Mouse (Mus musculus): ENCODE measurements around the gene Trh. TPM values are rescaled to one million over a fixed set of nuclear protein-coding genes. Genes with fewer than 3 reads are reported as not detected.
A peak's percentile ranks its signal among the peaks of the same experiment; 100 is the strongest.

Trh gene
- polyA plus RNA-seq, 1 experiment from 2014 or later: 0.78 TPM

DNA sequence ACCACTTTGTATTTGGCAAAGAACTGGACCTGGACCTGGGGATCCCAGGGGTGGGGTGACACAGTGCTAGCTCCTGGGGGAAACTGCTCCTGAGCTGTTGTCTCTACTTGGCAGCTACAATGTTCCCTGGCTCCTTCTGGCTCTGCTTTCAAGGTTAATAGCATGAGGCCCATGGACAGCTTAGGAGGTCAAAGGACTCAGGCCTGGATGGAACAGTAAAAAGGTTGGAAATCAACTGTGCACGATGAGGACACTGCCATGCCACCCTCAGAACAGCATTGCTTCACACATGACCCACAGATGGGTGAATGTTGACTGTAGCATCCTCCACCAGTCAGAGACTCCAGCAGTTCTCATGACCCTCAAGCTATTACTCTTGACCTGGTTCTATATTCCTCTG lies 13.1 kb downstream of the Trh start:
- H3K4me3 ChIP-seq (ENCODE audit: low read depth, low read length): no peak overlapping the region

DNA sequence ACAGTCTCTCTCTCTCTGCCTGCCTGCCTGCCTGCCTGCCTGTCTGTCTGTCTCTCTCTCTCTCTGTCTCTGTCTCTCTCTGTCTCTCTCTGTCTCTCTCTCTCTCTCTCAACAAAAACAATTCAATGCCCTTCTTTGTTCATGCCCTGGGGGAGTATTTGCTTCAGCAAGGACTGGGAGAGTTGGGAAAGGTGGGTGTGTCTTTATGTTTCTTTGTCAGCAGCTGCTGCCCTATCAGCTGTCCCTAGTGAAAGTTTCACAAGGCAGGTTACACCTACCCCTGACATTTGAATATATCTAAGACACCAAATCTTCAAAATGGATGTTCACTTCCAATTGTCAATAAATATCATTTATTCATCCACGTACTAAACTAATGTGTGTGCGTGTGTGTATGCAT lies 14.9 kb downstream of the Trh start:
- Histone ChIP-seq H3K27ac (ENCODE audit: low read depth, low read length) (no peak overlapping the region), H3K9ac (replicated peaks; ENCODE audit: low read depth, low read length) (no peak overlapping the region), H3K9me3 (ENCODE audit: control insufficient read depth, low read length) (no peaks in the 10 kb centered on the region), H3K4me2 (ENCODE audit: low read depth, low read length) (no peak overlapping the region), H3K4me3 (ENCODE audit: low read depth, low read length) (no peak overlapping the region), H3K4me1 (ENCODE audit: control insufficient read depth, insufficient read depth, low read length) (no peaks in the 10 kb centered on the region), H3K36me3 (ENCODE audit: control insufficient read depth, insufficient read depth, low read length) (no peaks in the 10 kb centered on the region), H3K27me3 (ENCODE audit: control insufficient read depth, insufficient read depth, low read length) (no peaks in the 10 kb centered on the region)
- 88% methylated on average over 2 of the region's 2 CpGs for WGBS
- ATAC-seq (ENCODE audit: low read depth): no peak

More for the DNA sequence above, 13.1 kb downstream of the Trh start:
- H3K4me2 ChIP-seq (ENCODE audit: low read depth, low read length): no peak overlapping the region
- WGBS: 73% methylated on average over 1 of the region's 1 CpGs
- no peaks in the 10 kb centered on the region for H3K27me3 ChIP-seq (ENCODE audit: control insufficient read depth, insufficient read depth, low read length)
- H3K9me3 ChIP-seq (ENCODE audit: control insufficient read depth, low read length): no peaks in the 10 kb centered on the region
- no peak overlapping the region for H3K9ac ChIP-seq (replicated peaks; ENCODE audit: low read depth, low read length)
- H3K4me1 ChIP-seq (ENCODE audit: control insufficient read depth, insufficient read depth, low read length): no peaks in the 10 kb centered on the region
- no peak overlapping the region for H3K27ac ChIP-seq (ENCODE audit: low read depth, low read length)
- no peaks in the 10 kb centered on the region for H3K36me3 ChIP-seq (ENCODE audit: control insufficient read depth, insufficient read depth, low read length)
- no peak for ATAC-seq (ENCODE audit: low read depth)

DNA sequence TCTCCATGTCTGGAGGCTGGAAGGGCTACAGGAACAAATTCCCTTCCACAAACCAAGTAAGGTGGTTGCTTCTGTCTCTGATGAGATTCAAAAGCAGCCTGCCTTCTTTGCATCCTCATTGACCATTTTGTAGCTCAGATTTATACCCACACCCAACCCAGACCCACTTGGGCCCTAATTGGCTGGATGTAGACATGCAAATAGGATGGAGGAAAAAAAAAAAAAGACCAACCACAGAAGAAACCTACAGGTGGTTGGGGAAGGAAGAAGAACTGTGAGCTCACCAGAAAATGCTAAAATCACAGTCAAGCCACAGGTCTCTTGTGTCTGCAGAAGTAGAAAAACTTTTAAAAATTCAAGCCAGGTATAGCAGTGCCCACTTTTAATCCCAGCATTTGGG lies 15.3 kb downstream of the Trh start:
- H3K4me2 ChIP-seq (ENCODE audit: low read depth, low read length): no peak overlapping the region
- no peaks in the 10 kb centered on the region for H3K4me1 ChIP-seq (ENCODE audit: control insufficient read depth, insufficient read depth, low read length)
- no peak overlapping the region for H3K4me3 ChIP-seq (ENCODE audit: low read depth, low read length)
- H3K9me3 ChIP-seq (ENCODE audit: control insufficient read depth, low read length): no peaks in the 10 kb centered on the region
- no peak overlapping the region for H3K27ac ChIP-seq (ENCODE audit: low read depth, low read length)
- H3K36me3 ChIP-seq (ENCODE audit: control insufficient read depth, insufficient read depth, low read length): no peaks in the 10 kb centered on the region
- no peaks in the 10 kb centered on the region for H3K27me3 ChIP-seq (ENCODE audit: control insufficient read depth, insufficient read depth, low read length)
- ATAC-seq (ENCODE audit: low read depth): no peak
- no peak overlapping the region for H3K9ac ChIP-seq (replicated peaks; ENCODE audit: low read depth, low read length)

DNA sequence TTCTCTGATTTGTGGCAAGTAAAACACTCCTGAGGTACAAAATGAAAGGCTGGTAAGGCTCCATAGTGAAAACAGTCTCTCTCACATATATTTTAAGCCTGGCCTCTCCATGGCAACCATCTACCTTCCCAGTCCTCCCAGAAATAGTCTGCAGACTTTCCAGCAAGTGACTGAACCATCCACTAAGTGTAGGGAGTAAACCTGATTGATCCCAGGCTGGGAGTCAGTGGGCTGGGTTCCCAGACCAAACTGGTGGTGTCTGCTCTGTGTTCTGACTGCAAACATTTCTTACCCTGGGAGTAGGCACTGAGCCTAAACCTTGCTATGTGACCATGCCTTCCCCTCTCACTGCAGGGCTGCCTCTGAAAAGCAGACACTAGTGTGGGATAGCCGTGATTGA lies 19.5 kb downstream of the Trh start:
- 85% methylated on average over 1 of the region's 1 CpGs for whole genome bisulfite sequencing
- no peak overlapping the region for H3K9ac ChIP-seq (replicated peaks; ENCODE audit: low read depth, low read length)
- no peaks in the 10 kb centered on the region for H3K27me3 ChIP-seq (ENCODE audit: control insufficient read depth, insufficient read depth, low read length)
- H3K9me3 ChIP-seq (ENCODE audit: control insufficient read depth, low read length): no peaks in the 10 kb centered on the region
- H3K27ac ChIP-seq (ENCODE audit: low read depth, low read length): no peak overlapping the region
- no peak for ATAC-seq (ENCODE audit: low read depth)
- H3K4me3 ChIP-seq (ENCODE audit: low read depth, low read length): no peak overlapping the region
- H3K4me2 ChIP-seq (ENCODE audit: low read depth, low read length): no peak overlapping the region
- no peaks in the 10 kb centered on the region for H3K4me1 ChIP-seq (ENCODE audit: control insufficient read depth, insufficient read depth, low read length)
- H3K36me3 ChIP-seq (ENCODE audit: control insufficient read depth, insufficient read depth, low read length): no peaks in the 10 kb centered on the region

DNA sequence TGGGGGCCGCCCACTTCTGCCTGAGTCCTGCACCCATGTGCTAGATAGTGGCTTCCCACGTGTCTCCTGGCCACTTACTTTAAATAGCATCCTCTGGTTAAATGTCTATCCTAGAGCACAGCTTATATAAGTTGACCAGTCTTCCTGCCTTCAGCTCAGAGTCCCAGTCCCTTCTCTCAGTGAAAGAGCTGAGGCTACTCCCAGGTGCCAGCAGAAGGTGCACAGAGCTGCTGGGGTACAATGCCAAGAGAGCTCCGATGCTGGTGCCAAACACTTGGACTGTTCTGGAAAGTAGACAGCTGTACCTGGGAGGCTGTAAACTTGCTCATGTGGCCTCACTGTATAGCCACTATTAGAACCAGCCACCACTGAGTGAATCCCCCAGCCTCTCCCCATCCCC lies 22.4 kb downstream of the Trh start:
- Histone ChIP-seq H3K9ac (replicated peaks; ENCODE audit: low read depth, low read length) (no peak overlapping the region), H3K9me3 (ENCODE audit: control insufficient read depth, low read length) (no peaks in the 10 kb centered on the region), H3K4me1 (ENCODE audit: control insufficient read depth, insufficient read depth, low read length) (no peaks in the 10 kb centered on the region), H3K27me3 (ENCODE audit: control insufficient read depth, insufficient read depth, low read length) (no peaks in the 10 kb centered on the region), H3K4me2 (ENCODE audit: low read depth, low read length) (no peak overlapping the region), H3K36me3 (ENCODE audit: control insufficient read depth, insufficient read depth, low read length) (no peaks in the 10 kb centered on the region), H3K27ac (ENCODE audit: low read depth, low read length) (no peak overlapping the region), H3K4me3 (ENCODE audit: low read depth, low read length) (no peak overlapping the region)
- 93% methylated on average over 3 of the region's 3 CpGs for WGBS
- ATAC-seq (ENCODE audit: low read depth): no peak

DNA sequence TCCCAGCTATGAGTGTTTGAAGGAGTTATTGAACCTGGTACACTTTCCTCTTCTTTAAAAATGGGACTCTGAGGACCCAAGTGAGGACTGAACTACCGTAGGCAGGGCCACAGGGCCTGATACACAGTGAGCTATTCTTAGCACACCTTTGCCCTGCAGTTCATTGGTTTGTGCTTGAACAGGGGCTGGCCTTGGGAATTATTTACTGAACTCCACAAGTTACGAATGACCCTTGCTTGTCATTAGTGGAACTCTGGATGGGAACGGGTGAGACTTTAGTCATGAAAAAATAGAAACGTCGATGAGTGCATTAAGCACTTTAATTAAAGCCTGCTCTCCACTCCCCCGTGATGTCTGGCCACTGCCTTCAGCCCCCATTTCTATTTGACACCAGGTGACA lies 22.8 kb downstream of the Trh start:
- Histone ChIP-seq H3K27me3 (ENCODE audit: control insufficient read depth, insufficient read depth, low read length) (no peaks in the 10 kb centered on the region), H3K4me3 (ENCODE audit: low read depth, low read length) (no peak overlapping the region), H3K27ac (ENCODE audit: low read depth, low read length) (no peak overlapping the region), H3K9me3 (ENCODE audit: control insufficient read depth, low read length) (no peaks in the 10 kb centered on the region), H3K4me1 (ENCODE audit: control insufficient read depth, insufficient read depth, low read length) (no peaks in the 10 kb centered on the region), H3K36me3 (ENCODE audit: control insufficient read depth, insufficient read depth, low read length) (no peaks in the 10 kb centered on the region), H3K4me2 (ENCODE audit: low read depth, low read length) (no peak overlapping the region), H3K9ac (replicated peaks; ENCODE audit: low read depth, low read length) (no peak overlapping the region)
- no peak for ATAC-seq (ENCODE audit: low read depth)
- WGBS: 90% methylated on average over 6 of the region's 6 CpGs

DNA sequence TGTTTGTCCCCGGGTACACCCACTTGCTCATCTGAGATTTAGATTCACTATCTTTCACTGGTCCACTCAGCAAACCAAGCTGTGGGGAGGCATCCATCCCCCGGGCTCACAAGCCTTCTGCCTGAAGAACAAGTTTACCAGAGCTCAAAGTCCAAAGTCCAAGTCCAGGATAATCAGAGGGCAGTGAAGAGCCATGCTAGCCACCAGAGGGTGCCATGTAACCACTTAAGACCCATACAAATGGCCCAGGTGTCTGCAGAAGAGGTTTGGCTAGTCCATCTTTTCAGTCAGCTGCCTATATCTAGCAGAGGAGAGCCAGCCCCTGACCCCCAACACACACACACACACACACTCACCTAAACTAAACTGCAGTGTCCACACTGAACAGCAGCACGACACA lies 25.0 kb downstream of the Trh start:
- Histone ChIP-seq H3K4me1 (ENCODE audit: control insufficient read depth, insufficient read depth, low read length) (no peaks in the 10 kb centered on the region), H3K9me3 (ENCODE audit: control insufficient read depth, low read length) (no peaks in the 10 kb centered on the region), H3K4me3 (ENCODE audit: low read depth, low read length) (no peak overlapping the region), H3K4me2 (ENCODE audit: low read depth, low read length) (no peak overlapping the region), H3K27ac (ENCODE audit: low read depth, low read length) (no peak overlapping the region), H3K9ac (replicated peaks; ENCODE audit: low read depth, low read length) (no peak overlapping the region), H3K36me3 (ENCODE audit: control insufficient read depth, insufficient read depth, low read length) (no peaks in the 10 kb centered on the region), H3K27me3 (ENCODE audit: control insufficient read depth, insufficient read depth, low read length) (no peaks in the 10 kb centered on the region)
- 43% methylated on average over 3 of the region's 3 CpGs for WGBS
- no peak for ATAC-seq (ENCODE audit: low read depth)

DNA sequence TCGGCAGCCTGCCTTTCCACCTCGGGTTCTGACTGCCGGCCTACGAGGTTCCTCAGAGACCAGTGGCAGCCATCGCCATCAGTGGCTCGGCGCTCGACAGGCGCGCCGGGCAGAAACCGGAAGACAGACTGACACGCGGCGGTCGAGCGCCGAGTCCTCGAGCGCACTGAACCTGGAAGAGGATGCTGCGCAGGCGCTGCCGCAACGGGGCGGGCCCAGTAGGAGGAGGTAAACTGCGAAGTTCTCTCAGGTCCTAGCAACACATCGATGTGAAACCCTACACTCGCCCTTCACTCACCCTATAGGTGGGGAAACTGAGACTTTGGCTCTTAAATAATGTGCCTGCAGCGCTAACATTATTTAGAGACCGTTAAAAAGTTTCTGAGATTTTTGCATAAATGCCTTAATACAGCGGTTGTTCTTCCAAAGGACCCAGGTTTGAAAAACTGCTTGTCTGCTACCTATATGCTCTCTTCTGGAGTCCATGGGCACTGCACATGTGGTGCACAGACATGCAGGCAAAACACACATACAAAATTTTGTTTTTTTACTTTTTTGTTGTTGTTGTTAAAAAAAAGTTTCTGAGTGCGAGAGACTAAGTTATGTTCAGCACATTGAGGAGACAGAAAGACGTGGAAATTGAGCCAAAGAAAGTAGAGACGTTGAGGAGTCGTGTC lies 29.5 kb downstream of the Trh start, which contains the start of gene Rbsn:
Rbsn (minus strand) TSS at position 153 of the 677 bp plus-strand sequence.
- 12% methylated on average over 35 of the region's 35 CpGs for WGBS
- Histone ChIP-seq H3K4me1 (ENCODE audit: control insufficient read depth, insufficient read depth, low read length) (peaks cover 11% of the 10 kb centered on the region), H3K4me2 (ENCODE audit: low read depth, low read length) (peak within 1 kb of the TSS; percentile 77), H3K36me3 (ENCODE audit: control insufficient read depth, insufficient read depth, low read length) (no peaks in the 10 kb centered on the region; the same call in 1 of the 2 replicates), H3K9ac (replicated peaks; ENCODE audit: low read depth, low read length) (peak within 1 kb of the TSS; percentile 56), H3K4me3 (ENCODE audit: low read depth, low read length) (peak within 1 kb of the TSS; percentile 51), H3K27me3 (ENCODE audit: control insufficient read depth, insufficient read depth, low read length) (no peaks in the 10 kb centered on the region), H3K9me3 (ENCODE audit: control insufficient read depth, low read length) (no peaks in the 10 kb centered on the region), H3K27ac (ENCODE audit: low read depth, low read length) (peak within 1 kb of the TSS; percentile 87)
- ATAC-seq (ENCODE audit: low read depth): peak; percentile 98

DNA sequence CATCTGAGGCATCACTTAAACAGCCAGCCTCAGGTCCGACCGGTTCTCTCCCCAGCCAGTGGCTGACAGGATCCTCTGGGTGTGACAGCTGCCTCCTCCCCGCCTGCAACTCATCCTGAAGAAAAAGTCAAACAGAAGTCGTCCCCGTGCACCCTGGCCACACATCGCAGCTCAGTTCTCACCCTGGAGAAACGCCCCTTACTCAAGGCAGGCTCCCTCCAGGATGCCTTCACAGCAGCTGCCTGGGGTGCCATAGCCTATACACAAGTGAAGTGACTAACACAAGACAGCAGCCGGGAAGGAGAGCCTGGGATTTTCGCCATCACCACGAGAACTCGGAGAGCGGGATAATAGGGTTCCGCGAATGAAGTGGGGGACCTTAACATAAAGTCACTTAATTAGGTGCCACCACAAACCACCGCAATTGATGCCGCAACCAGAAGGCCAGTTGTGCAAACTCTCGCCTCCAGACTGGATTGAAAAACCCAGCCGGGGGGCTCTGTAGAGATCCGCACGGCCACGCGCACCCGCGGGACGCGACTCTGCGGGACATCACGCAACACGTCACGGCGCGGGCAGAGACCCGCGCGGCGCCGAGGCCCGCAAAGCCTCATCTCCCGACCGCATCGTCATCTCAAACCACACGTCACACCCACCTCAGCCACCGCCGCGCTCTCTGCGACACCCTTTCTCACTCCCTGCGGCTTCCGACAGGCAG lies 30.2 kb downstream of the Trh start:
- Histone ChIP-seq H3K36me3 (ENCODE audit: control insufficient read depth, insufficient read depth, low read length) (no peaks in the 10 kb centered on the region; the same call in none of the 2 replicates), H3K27ac (ENCODE audit: low read depth, low read length) (peak overlapping the region; percentile 87), H3K9me3 (ENCODE audit: control insufficient read depth, low read length) (no peaks in the 10 kb centered on the region), H3K4me1 (ENCODE audit: control insufficient read depth, insufficient read depth, low read length) (peaks cover 11% of the 10 kb centered on the region), H3K4me2 (ENCODE audit: low read depth, low read length) (peak overlapping the region; percentile 77), H3K9ac (replicated peaks; ENCODE audit: low read depth, low read length) (peak overlapping the region; percentile 56), H3K4me3 (ENCODE audit: low read depth, low read length) (peak overlapping the region; percentile 51), H3K27me3 (ENCODE audit: control insufficient read depth, insufficient read depth, low read length) (no peaks in the 10 kb centered on the region)
- peak; percentile 85 for ATAC-seq (ENCODE audit: low read depth)
- under 1% methylated on average over 48 of the region's 48 CpGs for WGBS
